Mouse (Mus musculus): ENCODE results near the gene Ncf4. TPM values are rescaled to one million over a fixed set of nuclear protein-coding genes. Genes with fewer than 3 reads are reported as not detected.
A peak's percentile ranks its signal among the peaks of the same experiment; 100 is the strongest.
"Not testable (repeated sequence)": the region's sequence is repeated elsewhere in the genome, so short reads cannot be mapped to it uniquely, and the experiment has no call there.

The Ncf4 gene
- polyA plus RNA-seq, 1 experiment from 2014 or later: 5.6 TPM

DNA sequence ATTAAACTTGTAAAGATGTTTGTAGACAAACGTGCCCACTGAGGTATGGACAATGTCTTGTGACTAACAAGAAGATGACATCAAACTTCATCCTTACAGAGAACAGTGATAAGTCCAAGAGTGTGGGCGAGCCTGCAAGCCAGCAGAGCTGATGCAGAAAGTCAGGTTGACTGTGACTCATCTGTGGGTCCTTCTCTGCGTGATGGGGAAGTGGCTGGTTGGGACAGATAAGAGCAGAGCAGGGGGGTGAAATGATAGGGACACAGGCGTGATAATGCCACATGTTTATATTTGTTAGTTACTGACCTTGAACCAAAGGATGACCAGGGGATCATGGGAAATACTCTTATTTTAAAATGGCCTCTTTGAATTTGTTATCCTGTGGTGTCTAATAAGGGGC is 23.3 kb downstream of the Ncf4 start:
- H3K4me3 ChIP-seq (ENCODE audit: low read length): no peak overlapping the region
- H3K27ac ChIP-seq (ENCODE audit: low read length): no peak overlapping the region
- no peak overlapping the region for H3K9ac ChIP-seq (ENCODE audit: low read depth, low read length)
- 0 out of 2 replicates have a peak, but pooled peaks have one; percentile 48 for ATAC-seq
- H3K4me1 ChIP-seq (ENCODE audit: control insufficient read depth, insufficient read depth, low read length): no peaks in the 10 kb centered on the region
- H3K9me3 ChIP-seq (ENCODE audit: control insufficient read depth, low read length): no peaks in the 10 kb centered on the region
- 61% methylated on average over 4 of the region's 4 CpGs for WGBS
- no peaks in the 10 kb centered on the region for H3K36me3 ChIP-seq (ENCODE audit: control insufficient read depth, insufficient read depth, low read length)
- no peak overlapping the region for H3K4me2 ChIP-seq (ENCODE audit: low read depth, low read length)
- H3K27me3 ChIP-seq (replicated peaks; ENCODE audit: control insufficient read depth, insufficient read depth, low read length): no peaks in the 10 kb centered on the region; the same call in 1 of the 2 replicates

DNA sequence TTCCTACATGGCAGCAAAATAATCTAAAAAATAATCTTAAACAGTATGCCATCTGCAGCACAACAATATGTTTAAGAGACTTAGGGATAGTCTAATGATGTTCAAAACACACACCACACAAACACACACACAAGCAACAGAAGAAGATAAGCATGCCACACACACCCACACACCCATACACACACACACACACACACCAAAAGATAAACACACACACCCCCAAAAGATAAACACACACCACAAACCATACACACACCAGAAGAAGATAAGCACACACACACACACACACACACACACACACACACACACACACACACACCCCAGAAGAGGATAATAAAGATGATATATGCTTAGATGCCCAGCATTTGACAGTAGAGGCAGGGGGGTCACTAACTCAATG is 26.6 kb downstream of the Ncf4 start:
- no peak for ATAC-seq
- Histone ChIP-seq H3K36me3 (ENCODE audit: control insufficient read depth, insufficient read depth, low read length) (no peaks in the 10 kb centered on the region), H3K9me3 (ENCODE audit: control insufficient read depth, low read length) (no peaks in the 10 kb centered on the region)

DNA sequence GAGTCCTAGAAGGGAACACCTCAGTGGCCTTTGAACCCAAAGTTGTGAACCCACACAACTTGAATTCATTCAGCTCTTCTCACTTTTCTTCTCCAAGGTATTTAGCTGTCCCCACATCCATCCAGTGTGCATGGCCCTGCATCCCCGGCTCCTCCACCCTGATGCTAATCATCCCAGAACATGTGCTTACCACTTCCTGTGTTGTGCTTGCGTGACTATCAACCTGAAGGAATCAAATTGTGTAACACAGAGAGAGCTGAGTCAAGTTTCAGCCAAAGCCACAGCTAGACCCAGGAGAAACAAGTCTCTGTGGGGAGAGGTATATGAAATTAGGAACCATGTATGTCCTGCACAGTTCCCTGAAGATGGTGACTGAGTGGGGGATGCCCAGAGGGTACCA is 33.7 kb downstream of the Ncf4 start:
- Histone ChIP-seq H3K27me3 (replicated peaks; ENCODE audit: control insufficient read depth, insufficient read depth, low read length) (no peaks in the 10 kb centered on the region), H3K9ac (ENCODE audit: low read depth, low read length) (no peak overlapping the region), H3K9me3 (ENCODE audit: control insufficient read depth, low read length) (no peaks in the 10 kb centered on the region), H3K4me2 (ENCODE audit: low read depth, low read length) (no peak overlapping the region), H3K36me3 (ENCODE audit: control insufficient read depth, insufficient read depth, low read length) (no peaks in the 10 kb centered on the region), H3K4me3 (ENCODE audit: low read length) (no peak overlapping the region), H3K4me1 (ENCODE audit: control insufficient read depth, insufficient read depth, low read length) (no peaks in the 10 kb centered on the region), H3K27ac (ENCODE audit: low read length) (no peak overlapping the region)
- ATAC-seq: no peak
- WGBS: 82% methylated on average over 2 of the region's 2 CpGs

More for the DNA sequence above, 26.6 kb downstream of the Ncf4 start:
- Histone ChIP-seq H3K9ac (ENCODE audit: low read depth, low read length) (no peak overlapping the region), H3K4me3 (ENCODE audit: low read length) (no peak overlapping the region), H3K27ac (ENCODE audit: low read length) (no peak overlapping the region), H3K27me3 (replicated peaks; ENCODE audit: control insufficient read depth, insufficient read depth, low read length) (no peaks in the 10 kb centered on the region), H3K4me1 (ENCODE audit: control insufficient read depth, insufficient read depth, low read length) (no peaks in the 10 kb centered on the region), H3K4me2 (ENCODE audit: low read depth, low read length) (no peak overlapping the region)

DNA sequence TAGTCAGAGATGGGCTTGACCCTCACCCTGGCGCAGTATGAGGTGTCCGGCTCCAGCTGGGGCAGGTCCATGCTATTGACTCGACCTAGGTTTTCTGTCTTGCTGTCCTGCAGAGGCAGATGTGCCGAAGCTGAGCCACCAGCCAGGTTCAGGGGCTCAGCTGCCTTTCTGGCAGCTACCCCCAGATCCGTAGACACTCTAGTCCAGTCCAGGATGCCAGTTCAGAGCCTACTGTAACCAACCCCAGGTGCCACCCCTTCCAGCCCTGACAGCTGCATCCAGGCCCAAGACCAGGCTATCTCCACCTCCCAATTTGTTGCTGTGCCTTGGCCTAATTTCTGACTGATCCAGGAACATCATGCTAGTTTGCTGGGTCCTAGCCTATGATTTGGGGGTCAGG is 43.3 kb downstream of the Ncf4 start:
- 89% methylated on average over 5 of the region's 5 CpGs for WGBS
- ATAC-seq: no peak
- H3K4me1 ChIP-seq (ENCODE audit: control insufficient read depth, insufficient read depth, low read length): no peaks in the 10 kb centered on the region

DNA sequence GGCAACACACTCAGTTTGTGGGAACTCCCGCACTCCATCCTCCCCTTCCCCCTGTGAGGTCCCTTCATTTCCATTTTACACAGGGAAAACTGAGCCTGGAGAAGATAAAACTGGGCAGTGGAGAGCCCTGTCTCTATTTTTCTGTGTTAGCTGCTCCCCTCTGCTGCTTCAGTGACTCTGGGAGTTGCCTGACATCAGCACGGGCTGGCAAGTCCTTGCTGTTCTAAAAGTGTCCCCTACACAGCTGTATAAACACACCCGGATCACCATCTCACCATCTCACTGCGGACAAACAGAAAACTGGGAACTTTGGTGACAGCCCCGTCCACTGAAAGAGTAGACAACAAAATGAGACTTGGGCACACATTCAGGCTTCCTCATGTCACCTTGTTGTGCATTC is 45.2 kb downstream of the Ncf4 start:
- H3K9ac ChIP-seq (ENCODE audit: low read depth, low read length); H3K27me3 ChIP-seq (replicated peaks; ENCODE audit: control insufficient read depth, insufficient read depth, low read length); H3K4me3 ChIP-seq (ENCODE audit: low read length); ATAC-seq; H3K36me3 ChIP-seq (ENCODE audit: control insufficient read depth, insufficient read depth, low read length); H3K4me1 ChIP-seq (ENCODE audit: control insufficient read depth, insufficient read depth, low read length); H3K27ac ChIP-seq (ENCODE audit: low read length); H3K4me2 ChIP-seq (ENCODE audit: low read depth, low read length); H3K9me3 ChIP-seq (ENCODE audit: control insufficient read depth, low read length): not testable (repeated sequence)
- WGBS: 58% methylated on average over 4 of the region's 5 CpGs

More for the DNA sequence above, 43.3 kb downstream of the Ncf4 start:
- no peak overlapping the region for H3K4me2 ChIP-seq (ENCODE audit: low read depth, low read length)
- H3K9me3 ChIP-seq (ENCODE audit: control insufficient read depth, low read length): no peaks in the 10 kb centered on the region
- H3K27me3 ChIP-seq (replicated peaks; ENCODE audit: control insufficient read depth, insufficient read depth, low read length): no peaks in the 10 kb centered on the region
- no peak overlapping the region for H3K27ac ChIP-seq (ENCODE audit: low read length)
- no peak overlapping the region for H3K4me3 ChIP-seq (ENCODE audit: low read length)
- H3K36me3 ChIP-seq (ENCODE audit: control insufficient read depth, insufficient read depth, low read length): no peaks in the 10 kb centered on the region
- no peak overlapping the region for H3K9ac ChIP-seq (ENCODE audit: low read depth, low read length)

DNA sequence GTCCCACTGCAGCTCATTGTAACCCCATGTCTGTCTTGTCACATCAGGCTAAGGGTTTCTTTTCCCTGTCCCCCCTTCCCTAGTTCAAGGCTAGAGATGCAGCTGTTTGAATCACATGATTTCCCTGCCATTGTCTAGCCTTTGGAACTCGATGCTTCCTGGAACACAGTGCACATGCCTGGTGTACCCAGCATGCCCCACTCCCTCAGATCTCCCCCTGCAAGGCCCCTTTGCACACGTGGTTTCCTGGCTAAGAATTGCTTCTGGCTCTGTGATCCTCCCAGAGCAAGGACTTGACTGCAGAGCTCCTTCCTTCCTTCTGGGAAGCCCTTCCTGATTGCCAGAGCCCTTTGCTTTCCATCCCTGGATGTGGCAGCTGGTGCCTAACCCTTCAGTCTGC is 48.6 kb downstream of the Ncf4 start:
- H3K9me3 ChIP-seq (ENCODE audit: control insufficient read depth, low read length); H3K4me1 ChIP-seq (ENCODE audit: control insufficient read depth, insufficient read depth, low read length); H3K27ac ChIP-seq (ENCODE audit: low read length); H3K4me2 ChIP-seq (ENCODE audit: low read depth, low read length); ATAC-seq; H3K9ac ChIP-seq (ENCODE audit: low read depth, low read length); H3K36me3 ChIP-seq (ENCODE audit: control insufficient read depth, insufficient read depth, low read length); H3K27me3 ChIP-seq (replicated peaks; ENCODE audit: control insufficient read depth, insufficient read depth, low read length); H3K4me3 ChIP-seq (ENCODE audit: low read length): not testable (repeated sequence)
- WGBS: 7% methylated on average over 2 of the region's 2 CpGs

DNA sequence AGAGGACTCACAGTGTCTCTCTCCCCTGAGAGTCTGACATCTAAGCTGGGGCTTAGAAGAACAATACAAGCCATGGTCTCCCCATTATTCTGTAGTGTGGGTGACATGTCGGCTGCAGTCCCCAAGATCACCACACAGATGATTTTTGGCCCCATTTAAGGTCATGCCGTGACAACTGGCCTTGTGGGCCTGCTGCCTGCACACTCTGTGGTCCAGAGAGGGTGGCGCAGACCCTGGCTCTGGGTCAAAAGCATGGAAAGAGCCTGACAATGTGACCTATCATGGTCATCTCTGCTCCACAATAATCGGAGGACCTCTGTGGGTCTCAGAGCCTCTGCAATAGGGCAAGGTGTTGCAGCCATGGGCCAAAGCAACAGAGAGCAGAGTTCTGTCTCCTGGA is 49.1 kb downstream of the Ncf4 start:
- Histone ChIP-seq H3K9ac (ENCODE audit: low read depth, low read length) (no peak overlapping the region), H3K4me2 (ENCODE audit: low read depth, low read length) (no peak overlapping the region), H3K27me3 (replicated peaks; ENCODE audit: control insufficient read depth, insufficient read depth, low read length) (no peaks in the 10 kb centered on the region), H3K27ac (ENCODE audit: low read length) (no peak overlapping the region), H3K9me3 (ENCODE audit: control insufficient read depth, low read length) (no peaks in the 10 kb centered on the region), H3K36me3 (ENCODE audit: control insufficient read depth, insufficient read depth, low read length) (no peaks in the 10 kb centered on the region), H3K4me3 (ENCODE audit: low read length) (no peak overlapping the region), H3K4me1 (ENCODE audit: control insufficient read depth, insufficient read depth, low read length) (no peaks in the 10 kb centered on the region)
- no peak for ATAC-seq
- WGBS: 88% methylated on average over 4 of the region's 4 CpGs

DNA sequence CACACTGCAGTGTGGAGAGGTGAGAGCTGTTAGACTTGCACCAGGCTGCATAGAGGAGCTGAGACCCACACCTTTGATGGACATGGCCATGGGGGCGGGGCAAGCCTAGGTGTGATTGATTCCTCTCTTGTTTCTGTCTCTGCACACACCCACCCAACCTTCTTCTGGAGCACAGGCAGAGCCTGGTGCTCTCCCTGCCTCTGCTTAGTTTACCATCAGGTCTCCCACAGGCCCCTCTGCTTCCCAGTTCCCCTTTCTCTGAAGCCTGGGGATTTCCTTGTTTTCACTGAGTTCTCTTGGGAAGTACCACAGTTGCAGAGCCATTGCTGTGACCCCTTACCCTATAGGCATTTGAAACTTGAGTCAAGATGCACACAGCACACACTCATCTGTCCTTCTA is 54.0 kb downstream of the Ncf4 start:
- Histone ChIP-seq H3K4me3 (ENCODE audit: low read length) (no peak overlapping the region), H3K9me3 (ENCODE audit: control insufficient read depth, low read length) (no peaks in the 10 kb centered on the region), H3K4me1 (ENCODE audit: control insufficient read depth, insufficient read depth, low read length) (no peaks in the 10 kb centered on the region), H3K4me2 (ENCODE audit: low read depth, low read length) (no peak overlapping the region), H3K9ac (ENCODE audit: low read depth, low read length) (no peak overlapping the region), H3K36me3 (ENCODE audit: control insufficient read depth, insufficient read depth, low read length) (no peaks in the 10 kb centered on the region), H3K27me3 (replicated peaks; ENCODE audit: control insufficient read depth, insufficient read depth, low read length) (no peaks in the 10 kb centered on the region), H3K27ac (ENCODE audit: low read length) (no peak overlapping the region)
- ATAC-seq: no peak
- 72% methylated on average over 1 of the region's 1 CpGs for WGBS

DNA sequence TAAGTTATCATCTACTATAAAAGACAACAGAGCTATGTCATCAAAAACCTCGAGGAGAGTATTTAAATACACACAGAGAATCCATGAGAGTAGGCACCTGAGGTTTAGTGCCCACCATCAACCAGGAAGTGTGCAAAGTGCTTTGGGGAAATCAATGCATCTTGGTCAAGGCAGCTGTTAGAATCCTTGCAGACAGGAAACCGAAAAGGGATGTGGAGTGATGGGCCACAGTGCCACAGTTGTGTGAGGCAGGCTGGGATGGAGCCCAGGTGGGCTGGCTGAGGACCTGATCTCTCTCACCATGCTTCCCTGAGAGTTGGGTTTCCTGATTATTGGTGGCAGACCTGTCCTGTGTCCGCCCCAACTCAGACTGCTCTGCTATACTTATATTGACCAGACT is 55.0 kb downstream of the Ncf4 start:
- Histone ChIP-seq H3K36me3 (ENCODE audit: control insufficient read depth, insufficient read depth, low read length) (no peaks in the 10 kb centered on the region), H3K4me2 (ENCODE audit: low read depth, low read length) (no peak overlapping the region), H3K27ac (ENCODE audit: low read length) (no peak overlapping the region), H3K4me3 (ENCODE audit: low read length) (no peak overlapping the region), H3K9me3 (ENCODE audit: control insufficient read depth, low read length) (no peaks in the 10 kb centered on the region), H3K27me3 (replicated peaks; ENCODE audit: control insufficient read depth, insufficient read depth, low read length) (no peaks in the 10 kb centered on the region), H3K9ac (ENCODE audit: low read depth, low read length) (no peak overlapping the region), H3K4me1 (ENCODE audit: control insufficient read depth, insufficient read depth, low read length) (no peaks in the 10 kb centered on the region)
- no peak for ATAC-seq
- WGBS: 66% methylated on average over 3 of the region's 3 CpGs

DNA sequence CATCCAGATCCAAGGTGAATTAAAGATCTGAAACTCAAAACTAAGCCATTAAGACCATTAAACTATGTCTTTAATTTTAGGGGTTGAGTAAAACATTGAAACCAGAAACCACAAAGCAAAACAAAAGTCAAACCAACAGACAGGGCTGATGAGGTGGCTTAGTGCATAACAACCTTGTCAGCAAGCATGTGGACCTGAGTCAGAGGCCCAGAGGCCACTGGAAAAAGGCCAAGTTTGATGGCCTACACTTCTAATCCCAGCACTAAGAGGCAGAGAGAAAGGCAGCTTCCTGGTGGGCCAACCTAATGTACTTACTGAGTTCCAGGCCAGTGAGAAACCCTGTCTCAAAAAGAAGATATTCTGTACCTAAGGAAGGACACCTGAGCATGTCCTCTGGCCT is 56.2 kb downstream of the Ncf4 start:
- Histone ChIP-seq H3K4me1 (ENCODE audit: control insufficient read depth, insufficient read depth, low read length) (no peaks in the 10 kb centered on the region), H3K27me3 (replicated peaks; ENCODE audit: control insufficient read depth, insufficient read depth, low read length) (no peaks in the 10 kb centered on the region), H3K36me3 (ENCODE audit: control insufficient read depth, insufficient read depth, low read length) (no peaks in the 10 kb centered on the region), H3K9me3 (ENCODE audit: control insufficient read depth, low read length) (no peaks in the 10 kb centered on the region), H3K4me2 (ENCODE audit: low read depth, low read length) (no peak overlapping the region), H3K4me3 (ENCODE audit: low read length) (no peak overlapping the region), H3K27ac (ENCODE audit: low read length) (no peak overlapping the region), H3K9ac (ENCODE audit: low read depth, low read length) (no peak overlapping the region)
- ATAC-seq: no peak
